8 mouse cellular contexts compared by ENCODE assay signal in the genomic region with DNA sequence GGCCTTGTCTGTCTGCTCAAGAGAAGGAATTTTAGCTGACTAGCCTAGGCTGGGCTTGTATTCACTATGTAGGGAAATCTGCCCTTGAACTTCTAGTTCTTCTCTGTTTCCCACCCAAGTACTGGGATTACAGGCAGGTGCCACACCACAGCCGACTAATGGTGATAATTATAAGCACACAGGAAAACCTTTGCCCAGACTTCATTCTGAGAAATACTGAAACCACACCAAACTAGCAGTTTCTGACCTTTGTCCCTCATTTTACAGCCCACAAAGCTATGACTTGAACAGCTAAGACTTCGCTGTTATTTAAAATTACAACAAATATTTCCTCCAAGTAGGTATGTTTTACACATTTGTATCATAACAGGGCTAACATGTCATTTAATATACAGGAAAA.
DNase-seq lines count a peak whose midpoint lies in the region; ATAC-seq and TF ChIP-seq lines count a peak whose summit lies in the region.

No protein-coding gene starts in this region.

- ATAC-seq in embryonic facial prominence, embryonic 12.5 days (ENCODE audit: insufficient number of reproducible peaks, insufficient read depth, low FRiP score, low TSS enrichment) = no peak
- ATAC-seq in intestine, postnatal 0 days = peak; percentile 73
- ATAC-seq in midbrain, embryonic 13.5 days = no peak

- H3K4me2 ChIP-seq in embryonic facial prominence, embryonic 12.5 days (replicated peaks) = peak overlapping the region; percentile 70
- peak overlapping the region; percentile 77 for H3K4me2 ChIP-seq in intestine, postnatal 0 days (replicated peaks; ENCODE audit: low read depth)
- H3K4me2 ChIP-seq in midbrain, embryonic 13.5 days (replicated peaks) = peak overlapping the region; percentile 76

- TF ChIP-seq CTCF in layer of hippocampus, adult 2 months (conservative IDR thresholded peaks at IDR 0.05) = no peak; the same call in 1 of the 2 replicates
- peak; percentile 34; the same call in 1 of the 2 replicates for TF ChIP-seq CTCF in intestine, postnatal 0 days (IDR thresholded peaks at IDR 0.05; ENCODE audit: low read depth)

- no peaks in the 10 kb centered on the region for H3K36me3 ChIP-seq in embryonic facial prominence, embryonic 12.5 days
- H3K36me3 ChIP-seq in intestine, postnatal 0 days (ENCODE audit: control insufficient read depth, insufficient read depth) = no peaks in the 10 kb centered on the region
- H3K36me3 ChIP-seq in midbrain, embryonic 13.5 days = no peaks in the 10 kb centered on the region

- peak overlapping the region; percentile 82 for H3K4me3 ChIP-seq in layer of hippocampus, adult 2 months
- peak overlapping the region; percentile 94 for H3K4me3 ChIP-seq in embryonic facial prominence, embryonic 12.5 days
- H3K4me3 ChIP-seq in intestine, postnatal 0 days (ENCODE audit: low read depth, low read length) = peak overlapping the region; percentile 63
- peak overlapping the region; percentile 95 for H3K4me3 ChIP-seq in midbrain, embryonic 13.5 days (replicated peaks)

- H3K9ac ChIP-seq in embryonic facial prominence, embryonic 12.5 days = 0 out of 2 replicates have a peak overlapping the region, but pooled peaks have one; percentile 60
- H3K9ac ChIP-seq in intestine, postnatal 0 days (ENCODE audit: low read depth, low read length) = peak overlapping the region; percentile 84; the same call in 1 of the 2 replicates
- peak overlapping the region; percentile 76 for H3K9ac ChIP-seq in midbrain, embryonic 13.5 days (replicated peaks)

- H3K27ac ChIP-seq in layer of hippocampus, adult 2 months = peak overlapping the region; percentile 100
- H3K27ac ChIP-seq in embryonic facial prominence, embryonic 12.5 days = no peak overlapping the region
- H3K27ac ChIP-seq in intestine, postnatal 0 days (ENCODE audit: low read depth, low read length) = peak overlapping the region; percentile 98
- H3K27ac ChIP-seq in midbrain, embryonic 13.5 days = 0 out of 2 replicates have a peak overlapping the region, but pooled peaks have one; percentile 84

- no peak for DNase-seq in layer of hippocampus, adult 2 months (ENCODE audit: low spot score in 2 of 2)
- no peak for DNase-seq in layer of hippocampus, postnatal 14 days (ENCODE audit: low spot score in 2 of 2)
- DNase-seq in layer of hippocampus, postnatal 10 days (ENCODE audit: low spot score in 2 of 2) = no peak
- no peak for DNase-seq in adrenal gland, postnatal 10 days
- no peak for DNase-seq in gastrocnemius, postnatal 25 days

- peaks cover 5% of the 10 kb centered on the region; the same call in 1 of the 2 replicates for H3K4me1 ChIP-seq in embryonic facial prominence, embryonic 12.5 days
- peaks cover 6% of the 10 kb centered on the region for H3K4me1 ChIP-seq in intestine, postnatal 0 days (replicated peaks; ENCODE audit: control insufficient read depth, insufficient read depth, low read length)
- peaks cover 12% of the 10 kb centered on the region for H3K4me1 ChIP-seq in midbrain, embryonic 13.5 days (replicated peaks)

- whole genome bisulfite sequencing in embryonic facial prominence, embryonic 12.5 days = 19% methylated on average over 2 of the region's 2 CpGs
- WGBS in intestine, postnatal 0 days = 8% methylated on average over 2 of the region's 2 CpGs
- 36% methylated on average over 2 of the region's 2 CpGs for WGBS in midbrain, embryonic 13.5 days

- H3K27me3 ChIP-seq in embryonic facial prominence, embryonic 12.5 days = no peaks in the 10 kb centered on the region
- no peaks in the 10 kb centered on the region for H3K27me3 ChIP-seq in intestine, postnatal 0 days (replicated peaks; ENCODE audit: control insufficient read depth, insufficient read depth, low read length)
- H3K27me3 ChIP-seq in midbrain, embryonic 13.5 days = no peaks in the 10 kb centered on the region

- no peaks in the 10 kb centered on the region for H3K9me3 ChIP-seq in embryonic facial prominence, embryonic 12.5 days
- H3K9me3 ChIP-seq in intestine, postnatal 0 days (ENCODE audit: control insufficient read depth) = 0 out of 2 replicates have a peak, but pooled peaks cover 5% of the 10 kb centered on the region
- no peaks in the 10 kb centered on the region for H3K9me3 ChIP-seq in midbrain, embryonic 13.5 days
